Mouse (Mus musculus) urinary bladder, postnatal 14 days (tissue): Measurements from ENCODE around the gene Pmpcb.
"Not testable (repeated sequence)": the region's sequence is repeated elsewhere in the genome, so short reads cannot be mapped to it uniquely, and the experiment has no call there.

Experiments
- DNase-seq: peaks from one replicate; pipeline ENCODE4 v3.0.0; 2021; ENCODE audit warnings: low spot score

Pmpcb gene

GRCm38 (mm10) chr5:21736956-21737585 is at the start of gene Pmpcb:
Gene Pmpcb, plus strand, starts transcription at chr5:21737141.
- DNase-seq: peak; percentile 86

GRCm38 (mm10) chr5:21692230-21692629 is 44.7 kb upstream of the Pmpcb start:
- DNase-seq: no peak

- DNase-seq: no peak
Measured at GRCm38 (mm10) chr5:21693372-21693870, 43.5 kb upstream of the Pmpcb start.

- no peak for DNase-seq
Measured at GRCm38 (mm10) chr5:21694854-21695490, 42.0 kb upstream of the Pmpcb start.

- not testable (repeated sequence) for DNase-seq
Measured at GRCm38 (mm10) chr5:21699555-21699954, 37.4 kb upstream of the Pmpcb start.

GRCm38 (mm10) chr5:21700272-21700821 is 36.6 kb upstream of the Pmpcb start:
- DNase-seq: no peak

GRCm38 (mm10) chr5:21700934-21701333 is 36.0 kb upstream of the Pmpcb start:
- DNase-seq: no peak

- peak; percentile 99 for DNase-seq
Measured at GRCm38 (mm10) chr5:21701351-21702008, 35.5 kb upstream of the Pmpcb start, which contains the start of gene Napepld. Gene Napepld, minus strand, starts transcription at chr5:21701396.

GRCm38 (mm10) chr5:21702009-21702364 is 35.0 kb upstream of the Pmpcb start:
- no peak for DNase-seq

- no peak for DNase-seq
Measured at GRCm38 (mm10) chr5:21702873-21703475, 34.0 kb upstream of the Pmpcb start.

- DNase-seq: no peak
Measured at GRCm38 (mm10) chr5:21703708-21704107, 33.2 kb upstream of the Pmpcb start.

GRCm38 (mm10) chr5:21706546-21706945 is 30.4 kb upstream of the Pmpcb start:
- DNase-seq: no peak

- DNase-seq: not testable (repeated sequence)
Measured at GRCm38 (mm10) chr5:21708011-21708410, 28.9 kb upstream of the Pmpcb start.

- no peak for DNase-seq
Measured at GRCm38 (mm10) chr5:21712127-21712715, 24.7 kb upstream of the Pmpcb start.

- DNase-seq: no peak
Measured at GRCm38 (mm10) chr5:21714447-21714846, 22.5 kb upstream of the Pmpcb start.

- DNase-seq: no peak
Measured at GRCm38 (mm10) chr5:21717165-21717715, 19.7 kb upstream of the Pmpcb start.

GRCm38 (mm10) chr5:21718546-21718945 is 18.4 kb upstream of the Pmpcb start:
- DNase-seq: no peak

- no peak for DNase-seq
Measured at GRCm38 (mm10) chr5:21719209-21719608, 17.7 kb upstream of the Pmpcb start.

GRCm38 (mm10) chr5:21724427-21724826 is 12.5 kb upstream of the Pmpcb start:
- no peak for DNase-seq

- DNase-seq: no peak
Measured at GRCm38 (mm10) chr5:21724872-21725271, 12.1 kb upstream of the Pmpcb start.

GRCm38 (mm10) chr5:21729107-21729506 is 7.8 kb upstream of the Pmpcb start:
- DNase-seq: no peak
